Mouse (Mus musculus) layer of hippocampus, postnatal 25 days (tissue): ENCODE results near the gene Socs3. TPM values are rescaled to one million over a fixed set of nuclear protein-coding genes. Genes with fewer than 3 reads are reported as not detected.
A peak's percentile ranks its signal among the peaks of the same experiment; 100 is the strongest.

ENCODE experiments used
- DNase-seq, 2 experiments: peaks; one replicate each; pipeline ENCODE4 v3.0.0; 2022; ENCODE audit warnings: mixed read lengths in 2 of 2, low spot score in 1 of 2; ENCODE audit errors: extremely low spot score in 1 of 2
- microRNA-seq, 2 experiments: library from miRNA; unstranded; fragments of <30 nt; microRNA quantifications; one replicate each; pipeline ENCODE4 v1.2.0; 2021
- total RNA-seq, 2 experiments: library from RNA; stranded (reverse); gene quantifications; 2 replicates each; pipeline ENCODE4 v1.2.3; 2021

Gene Socs3
- total RNA-seq, 2 experiments from 2014 or later = 1.3 to 1.8 TPM

GRCm38 (mm10) chr11:117934168-117934567 is 35.7 kb downstream of the Socs3 start:
- DNase-seq = no peak

DNA sequence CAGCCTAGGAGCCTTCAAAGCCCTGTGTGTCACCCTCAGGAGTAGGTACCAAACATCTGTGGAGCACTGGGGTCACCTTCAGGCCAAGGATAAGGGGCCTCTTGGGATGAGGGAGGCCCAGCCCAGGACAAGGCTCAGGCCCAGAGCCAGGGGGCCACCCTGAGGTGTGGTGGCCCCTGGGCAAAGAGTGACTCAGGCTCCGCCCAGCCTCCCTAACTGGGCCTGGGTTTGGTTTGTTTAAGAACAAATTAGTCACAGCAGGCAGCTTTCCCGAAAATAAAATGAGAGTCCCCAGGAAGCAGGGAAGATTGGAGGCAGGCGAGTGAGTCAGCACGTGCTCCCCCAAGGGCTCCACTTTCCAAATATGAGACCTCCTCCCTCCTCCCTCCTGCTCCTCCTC is 37.7 kb downstream of the Socs3 start:
- no peak for DNase-seq

DNA sequence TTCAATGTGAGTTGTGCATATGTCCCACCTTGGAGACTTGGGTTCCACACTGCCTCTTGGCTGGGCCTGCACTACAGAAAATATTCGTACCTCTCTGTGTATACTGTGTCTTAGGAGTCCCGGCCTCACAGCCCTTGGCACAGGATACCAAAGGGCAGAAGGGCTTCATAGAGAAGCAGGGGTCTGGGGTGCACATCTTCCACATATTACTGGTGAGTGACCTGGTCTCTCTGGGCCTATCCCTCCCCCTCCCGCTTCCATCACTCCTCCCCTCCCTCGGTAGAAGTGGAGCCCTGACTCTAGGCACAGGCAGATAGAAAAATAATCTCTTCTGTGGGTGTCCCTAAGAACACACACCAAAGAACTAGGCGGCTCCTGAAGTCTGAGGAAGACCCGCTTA is 38.3 kb downstream of the Socs3 start:
- DNase-seq = no peak

DNA sequence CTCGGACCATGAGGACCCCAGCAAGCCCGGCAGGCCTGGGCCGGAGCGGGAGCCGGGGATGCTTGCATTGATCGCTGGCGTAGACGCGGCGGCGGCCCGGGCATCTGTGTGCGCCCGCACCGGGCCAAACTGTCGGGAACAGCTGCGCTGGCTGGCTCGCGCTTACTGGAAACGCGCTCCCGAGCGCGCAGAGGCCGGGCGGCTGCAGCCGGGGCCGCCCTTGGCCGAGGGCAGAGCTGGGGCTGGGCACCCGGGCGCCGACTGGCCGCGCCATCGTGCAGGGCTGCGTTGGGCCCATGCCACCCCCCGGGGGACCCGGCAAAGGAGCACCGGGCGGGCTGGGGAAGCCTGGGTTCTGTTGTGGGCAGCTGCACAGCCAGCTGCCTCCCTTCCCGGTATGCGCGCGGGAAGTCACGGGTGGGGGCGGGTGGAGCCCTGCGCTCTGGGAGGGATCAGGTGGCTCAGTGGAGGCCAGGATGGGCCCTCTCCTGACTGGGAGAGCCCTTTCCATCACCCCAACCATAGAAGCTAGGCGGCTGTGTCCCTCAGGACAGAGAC is 39.0 kb downstream of the Socs3 start:
- DNase-seq = peak; percentile 24 to 33

DNA sequence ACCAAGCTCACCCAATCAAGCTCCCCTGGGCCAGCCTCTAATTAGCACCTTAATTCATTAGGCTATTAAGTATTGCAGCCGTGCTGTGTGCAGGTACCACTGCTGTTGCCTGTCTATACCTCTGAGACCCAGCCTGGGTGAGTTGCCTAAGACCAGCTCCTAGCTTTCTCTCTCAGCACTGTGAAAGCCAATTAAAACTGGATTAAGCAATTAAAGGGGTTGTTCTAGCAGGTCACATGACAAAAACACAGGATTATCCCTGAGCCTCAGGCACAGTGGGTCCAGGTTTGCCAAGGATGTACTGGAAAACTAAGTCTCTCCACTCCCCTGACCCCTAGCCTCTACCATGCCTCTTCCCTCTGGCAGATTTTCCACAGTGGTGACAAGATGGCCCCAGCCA is 44.3 kb downstream of the Socs3 start:
- no peak for DNase-seq

DNA sequence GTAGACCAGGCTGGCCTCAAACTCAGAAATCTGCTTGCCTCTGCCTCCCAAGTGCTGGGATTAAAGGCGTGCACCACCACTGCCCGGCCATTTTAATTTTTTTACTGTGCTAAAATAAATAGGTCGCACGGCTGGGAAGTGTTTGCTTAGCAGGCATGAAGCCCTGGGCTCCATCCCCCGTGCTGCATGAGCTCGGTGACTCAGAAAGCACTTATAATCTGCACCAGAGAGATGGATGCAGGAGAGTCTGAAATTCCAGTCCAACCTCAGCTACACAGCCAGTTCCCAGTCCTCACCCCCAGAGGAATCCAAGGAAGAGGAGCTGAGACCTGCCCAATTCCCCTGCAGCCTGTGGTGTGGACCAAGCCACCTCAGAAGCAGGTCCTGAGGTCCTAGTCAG is 45.4 kb downstream of the Socs3 start:
- DNase-seq = no peak

DNA sequence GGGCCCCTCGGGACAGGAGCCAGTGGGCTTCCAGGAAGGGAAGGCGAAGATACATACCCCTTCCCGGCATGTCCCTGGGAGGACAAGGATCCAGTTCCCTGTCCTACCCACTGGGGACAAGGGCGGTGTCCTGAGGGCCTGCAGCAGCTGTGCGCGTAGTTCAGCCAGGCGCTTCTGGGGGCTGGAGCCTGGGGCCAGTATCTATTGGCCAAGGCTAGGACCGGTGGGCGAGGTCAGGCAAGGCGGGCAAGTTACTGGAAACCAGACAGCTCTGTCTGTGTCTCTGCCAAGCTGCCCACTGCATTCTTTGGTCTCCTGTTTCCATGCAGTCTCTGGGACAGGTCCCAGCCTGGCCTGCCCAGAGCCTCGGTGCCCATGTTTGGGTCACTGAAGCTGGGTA is 46.6 kb downstream of the Socs3 start:
- no peak for DNase-seq

DNA sequence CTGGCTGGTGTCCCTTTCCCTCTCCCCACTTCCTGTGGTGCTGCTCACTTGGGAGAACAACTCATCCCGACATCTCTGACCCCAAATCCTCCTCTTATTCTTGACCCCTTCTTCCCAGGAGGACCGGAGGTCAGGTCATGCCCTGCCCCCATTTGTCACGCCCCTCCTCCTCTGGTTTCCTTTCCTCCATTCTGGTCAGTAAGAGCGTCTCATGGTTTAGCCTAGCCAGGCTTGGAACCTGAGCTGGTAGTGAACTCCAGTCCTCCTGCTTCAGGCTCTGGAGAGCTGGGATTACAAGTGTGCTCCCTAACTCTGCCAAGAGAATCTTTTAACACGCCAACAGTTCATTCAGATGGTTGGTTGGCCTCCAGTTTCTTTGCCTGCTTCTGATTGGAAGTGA is 50.6 kb downstream of the Socs3 start:
- DNase-seq = no peak

DNA sequence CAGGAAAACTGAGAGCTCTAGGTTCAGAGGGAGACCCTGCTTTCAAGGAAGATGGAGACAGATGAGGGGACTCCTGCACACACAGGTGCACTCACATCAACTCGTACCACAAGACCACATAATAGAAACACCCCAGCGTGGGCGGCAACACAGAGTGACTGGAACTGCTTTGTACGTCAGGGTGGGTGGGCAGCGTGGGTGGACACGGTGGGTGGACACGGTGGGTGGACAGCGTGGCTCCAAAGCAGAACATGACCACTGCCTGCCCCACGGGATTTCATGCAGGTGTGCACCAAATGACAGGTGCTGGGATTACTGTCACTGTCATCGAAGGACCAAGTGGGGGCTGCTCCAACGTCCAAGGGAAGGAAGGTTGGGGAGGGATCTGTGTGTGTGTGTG is 51.3 kb downstream of the Socs3 start:
- DNase-seq = no peak

Small RNA genes lying within 50 kb of the gene (microRNA-seq; reads per million reads assigned to microRNA genes)
- 0.37 to 1.8 reads per million in 2 experiments for gene Mir6933

Other genes starting within 250 kb of the Socs3 start
- gene Tmc8, start 188.0 kb downstream of the Socs3 start, total RNA-seq = under 1 TPM; 0.35 to 0.89 TPM
- 1 to 10 TPM; 5.3 to 5.5 TPM for gene Tmc6, start 187.8 kb downstream of the Socs3 start, total RNA-seq
- under 1 TPM in 1 of 2 experiments, not detected in 1; 0.35 TPM for gene 6030468B19Rik, start 172.4 kb downstream of the Socs3 start, total RNA-seq
- gene Gm20708, start 160.4 kb downstream of the Socs3 start, total RNA-seq = 1 to 10 TPM; 1.9 to 3.2 TPM
- 10 to 100 TPM; 10.8 to 11.1 TPM for gene Syngr2, start 160.4 kb downstream of the Socs3 start, total RNA-seq
- 1 to 10 TPM; 4.6 to 5.4 TPM for gene Afmid, start 144.1 kb downstream of the Socs3 start, total RNA-seq
- gene Tk1, start 144.0 kb downstream of the Socs3 start, total RNA-seq = 1 to 10 TPM; 1.1 TPM
- 1 to 10 TPM; 1.2 to 1.3 TPM for gene Birc5, start 120.8 kb downstream of the Socs3 start, total RNA-seq
- not detected for gene Tmem235, start 109.3 kb downstream of the Socs3 start, total RNA-seq
- 1 to 10 TPM; 4.2 TPM for gene Tha1, start 96.6 kb downstream of the Socs3 start, total RNA-seq
- gene Pgs1, start 16.2 kb upstream of the Socs3 start, total RNA-seq = 10 to 100 TPM; 74.2 to 75.9 TPM
- gene Dnah17, start 160.6 kb upstream of the Socs3 start, total RNA-seq = under 1 TPM in 1 of 2 experiments, not detected in 1; 0.49 TPM